Mouse (Mus musculus) brain, embryonic 14.5 days (tissue): ENCODE results near the gene Elmo1.

Source experiments
- CTCF ChIP-seq: fragments of 200-500 bp; IDR thresholded peaks from 2 replicates; pipeline ENCODE4 v1.5.1; 2012; ENCODE audit warnings: inconsistent platforms, mild to moderate bottlenecking, moderate library complexity, borderline replicate concordance; ENCODE audit not compliant: insufficient read depth, insufficient read length; ENCODE audit errors: extremely low read depth
- POLR2A ChIP-seq: fragments of 200-500 bp; IDR thresholded peaks from 2 replicates; pipeline ENCODE4 v1.6.1; 2012; ENCODE audit warnings: mild to moderate bottlenecking, inconsistent platforms, borderline replicate concordance; ENCODE audit not compliant: poor library complexity, insufficient read depth, insufficient read length, severe bottlenecking; ENCODE audit errors: extremely low read depth

DNA sequence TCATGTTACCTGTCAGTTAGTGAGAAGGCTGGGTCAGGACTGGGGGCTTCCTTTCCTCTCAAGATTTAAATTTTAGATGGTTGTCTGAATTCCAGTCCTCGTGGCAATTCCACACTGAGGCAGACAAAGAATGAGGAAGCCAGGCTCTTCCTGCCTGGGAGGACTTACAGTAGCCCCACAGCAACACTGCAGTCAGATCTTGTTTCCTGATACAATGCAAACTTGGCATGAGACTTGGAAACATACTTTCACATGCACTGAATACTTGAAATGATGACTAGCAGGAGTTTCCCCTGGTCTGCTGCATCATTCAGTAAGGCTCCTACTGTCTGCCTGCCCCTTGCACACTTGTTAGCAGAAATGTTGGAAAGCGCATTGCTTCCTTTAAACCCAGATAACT lies 97.3 kb downstream of the Elmo1 start:
- TF ChIP-seq CTCF, result no peak
- no peak for TF ChIP-seq POLR2A
